Mouse (Mus musculus) left cerebral cortex, adult 11 months (tissue): ENCODE measurements around the gene Zfp90.

Experiments
- DNase-seq: peaks from one replicate; pipeline ENCODE4 v3.0.0; 2022; ENCODE audit warnings: low spot score

Zfp90 gene

DNA sequence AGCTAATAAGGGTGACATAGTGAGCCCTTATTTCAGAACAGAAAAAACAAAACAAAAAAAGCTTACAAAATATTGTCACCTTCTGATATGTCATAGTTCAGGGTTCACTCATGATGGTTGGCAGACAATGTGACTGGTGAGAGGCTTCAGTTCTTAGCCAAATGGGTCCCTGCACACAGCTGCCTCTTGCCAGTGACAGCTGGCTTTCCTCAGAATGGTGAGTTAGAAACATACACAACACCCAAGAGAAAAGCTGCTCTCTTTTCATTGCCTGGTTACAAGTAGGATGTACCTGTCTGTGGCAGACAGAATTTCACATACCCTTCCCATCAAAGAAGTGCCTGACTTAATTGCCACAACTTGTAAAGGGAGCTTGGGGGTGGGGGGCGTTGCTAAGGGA lies 18.5 kb downstream of the Zfp90 start:
- DNase-seq: no peak

- DNase-seq: no peak
Measured at GRCm38 (mm10) chr8:106437781-106438180, 22.7 kb downstream of the Zfp90 start.

DNA sequence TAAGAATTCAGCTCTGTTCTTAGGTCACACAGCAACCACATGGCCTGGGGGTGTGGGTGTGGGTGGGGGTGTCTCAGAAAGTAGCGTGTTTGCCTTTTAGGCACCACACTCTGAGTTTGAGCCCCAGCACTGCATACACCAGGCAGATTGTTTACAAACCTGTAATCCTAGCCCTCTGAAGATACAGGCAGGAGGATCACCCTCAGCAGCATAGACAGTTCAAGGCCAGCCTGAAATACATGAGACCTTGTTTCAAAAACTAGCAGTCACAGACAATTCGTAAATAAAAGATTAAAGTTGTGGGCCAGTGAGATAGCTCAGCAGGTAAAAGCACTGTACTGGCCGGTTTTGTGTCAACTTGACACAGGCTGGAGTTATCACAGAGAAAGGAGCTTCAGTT lies 25.0 kb downstream of the Zfp90 start:
- DNase-seq: no peak

DNA sequence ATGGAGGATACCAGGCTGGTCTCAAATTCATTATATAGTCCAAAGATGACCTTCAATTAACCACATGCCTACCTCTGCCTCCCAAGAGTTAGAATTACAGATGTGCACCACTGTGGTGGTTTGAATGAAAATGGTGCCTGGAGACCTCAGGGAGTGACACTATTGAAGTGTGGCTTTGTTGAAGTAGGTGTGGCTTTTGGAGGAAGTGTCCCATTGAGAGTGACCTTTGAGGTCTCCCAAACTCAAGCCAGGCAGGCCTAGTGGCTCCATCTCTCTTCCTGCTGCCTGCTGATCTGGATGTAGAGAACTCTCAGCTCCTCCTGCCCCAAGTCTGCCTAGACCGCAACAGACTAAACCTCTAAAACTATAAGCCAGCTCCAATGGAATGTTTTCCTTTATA lies 27.6 kb downstream of the Zfp90 start:
- DNase-seq: no peak

GRCm38 (mm10) chr8:106451301-106452085 lies 36.4 kb downstream of the Zfp90 start:
- DNase-seq: no peak

DNA sequence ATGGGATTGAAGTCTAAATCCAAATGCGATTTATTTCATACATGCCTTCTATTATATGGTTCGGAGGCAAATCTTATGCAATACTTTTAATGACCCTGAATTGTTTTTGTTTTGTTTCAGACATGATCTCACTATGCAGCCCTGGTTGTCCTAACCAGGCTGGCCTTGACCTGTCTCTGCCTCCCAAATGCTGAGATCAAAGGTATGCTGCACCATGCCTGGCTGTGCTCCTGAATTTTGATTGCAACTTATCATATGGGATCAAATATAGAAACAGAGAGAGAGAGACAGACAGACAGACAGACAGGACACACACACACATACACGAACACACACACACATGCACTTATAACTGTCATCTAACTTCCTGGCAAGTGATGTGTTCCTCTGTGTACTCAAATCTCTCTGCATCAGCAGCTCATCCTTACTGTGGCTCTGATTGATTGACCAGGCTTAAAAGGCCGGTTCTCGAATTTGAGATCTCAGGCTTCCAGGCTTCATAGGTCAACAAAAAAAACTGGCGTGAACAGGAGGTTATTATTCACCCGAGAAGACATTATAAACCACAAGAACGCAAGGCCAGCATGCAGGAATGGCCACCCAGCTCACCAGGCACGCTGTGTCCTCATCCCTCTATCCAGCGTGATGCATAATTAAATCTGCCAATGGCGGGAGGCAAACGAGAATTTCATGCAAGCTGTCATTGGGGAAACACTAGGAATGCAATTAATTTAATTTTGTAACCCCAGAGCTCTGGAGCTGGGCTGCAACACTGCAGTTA lies 37.8 kb downstream of the Zfp90 start:
- DNase-seq: no peak

GRCm38 (mm10) chr8:106454036-106454435 lies 38.9 kb downstream of the Zfp90 start:
- DNase-seq: no peak

DNA sequence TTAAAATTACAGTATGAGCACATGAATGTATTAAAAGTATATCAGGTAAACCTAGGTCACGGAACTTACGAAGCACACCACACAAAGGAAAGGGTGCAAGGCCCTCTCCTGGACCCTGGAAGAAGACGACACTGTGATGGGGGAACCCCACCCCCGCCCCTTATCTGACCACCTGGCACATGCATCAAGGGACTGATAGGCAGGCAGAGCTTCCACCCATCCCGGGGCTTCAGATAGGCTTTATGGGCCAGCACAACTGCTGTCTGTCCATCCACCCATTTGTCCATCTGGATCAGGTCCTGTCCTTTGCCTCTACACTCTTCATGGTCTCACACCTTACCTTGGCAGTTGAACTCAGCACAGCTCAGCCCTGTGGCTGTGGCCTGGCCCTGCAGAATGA lies 47.0 kb downstream of the Zfp90 start:
- DNase-seq: no peak

- DNase-seq: no peak
Measured at GRCm38 (mm10) chr8:106463795-106464194, 48.7 kb downstream of the Zfp90 start.

- no peak for DNase-seq
Measured at GRCm38 (mm10) chr8:106469485-106469884, 54.4 kb downstream of the Zfp90 start.

GRCm38 (mm10) chr8:106474001-106474400 lies 58.9 kb downstream of the Zfp90 start:
- no peak for DNase-seq
